Mouse (Mus musculus) layer of hippocampus, postnatal 10 days (tissue): ENCODE results near the gene Epha6. TPM values are rescaled to one million over a fixed set of nuclear protein-coding genes. Genes with fewer than 3 reads are reported as not detected.
"Not testable (repeated sequence)": the region's sequence is repeated elsewhere in the genome, so short reads cannot be mapped to it uniquely, and the experiment has no call there.

Source experiments
- DNase-seq, 2 experiments: peaks; one replicate each; pipeline ENCODE4 v3.0.0; 2021; ENCODE audit warnings: low spot score in 2 of 2
- total RNA-seq, 2 experiments: library from RNA; stranded (reverse); gene quantifications; 2 replicates each; pipeline ENCODE4 v1.2.3; 2021

The Epha6 gene
- total RNA-seq, 2 experiments from 2014 or later = 178 to 188 TPM

GRCm38 (mm10) chr16:60006857-60007568 lies 598.3 kb downstream of the Epha6 start:
- no peak for DNase-seq

- peak; percentile 15 to 26 for DNase-seq
Observed at GRCm38 (mm10) chr16:59969816-59970215, 635.5 kb downstream of the Epha6 start.

DNA sequence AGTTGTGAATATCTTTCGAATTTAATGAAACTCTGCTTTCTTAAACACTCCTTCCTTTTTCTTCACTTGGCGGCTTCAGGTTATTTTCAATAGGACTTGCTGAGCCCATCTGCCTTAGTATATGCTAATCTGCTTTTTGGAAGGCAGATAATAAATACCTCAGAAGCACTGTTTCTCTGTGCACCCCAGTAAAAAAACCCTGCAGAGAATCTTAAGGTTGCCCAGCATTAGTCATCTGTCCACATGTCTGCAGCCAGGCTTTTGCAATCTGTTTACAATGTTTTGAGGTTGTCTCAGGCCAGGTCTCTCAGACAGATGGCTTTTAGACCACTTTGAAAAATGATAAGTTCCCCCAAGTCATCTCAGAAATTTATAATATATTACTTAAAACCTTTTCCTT lies 649.6 kb downstream of the Epha6 start:
- DNase-seq = no peak

DNA sequence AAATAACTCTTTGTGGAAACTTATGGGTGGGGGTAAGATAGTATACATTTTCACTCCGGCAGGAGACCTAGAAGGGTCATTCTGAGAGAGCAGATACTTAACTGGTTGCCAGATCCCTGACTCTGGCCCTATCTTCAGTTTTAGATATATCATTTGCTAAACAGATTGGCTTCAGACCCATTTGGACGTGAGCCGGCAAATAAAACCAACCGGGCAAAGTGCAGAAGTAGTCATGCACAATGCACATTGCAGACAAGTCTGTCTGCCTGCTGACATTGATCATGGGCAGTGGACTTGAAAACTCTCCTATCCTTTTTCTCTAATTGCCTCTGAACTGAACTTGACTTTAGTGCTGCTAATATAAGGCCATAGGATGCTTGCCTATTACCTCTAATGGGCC lies 681.6 kb downstream of the Epha6 start:
- DNase-seq = no peak

DNA sequence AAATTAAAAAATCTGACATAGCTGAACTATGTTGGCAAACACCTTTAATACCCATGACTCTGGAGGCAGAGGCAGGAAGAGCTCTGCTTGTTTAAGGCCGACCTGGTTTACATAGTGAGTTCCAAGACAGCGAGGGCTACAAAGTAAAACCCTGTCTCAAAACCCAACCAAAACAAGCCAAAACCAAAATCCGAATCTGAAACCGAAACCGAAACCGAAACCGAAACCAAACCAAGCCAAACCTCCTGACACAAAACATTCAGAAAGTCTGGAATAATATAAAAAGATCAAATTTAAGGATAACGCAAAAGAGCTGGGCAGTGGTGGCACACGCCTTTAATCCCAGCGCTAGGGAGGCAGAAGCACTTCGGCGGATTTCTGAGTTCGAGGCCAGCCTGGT lies 725.3 kb downstream of the Epha6 start:
- no peak for DNase-seq

DNA sequence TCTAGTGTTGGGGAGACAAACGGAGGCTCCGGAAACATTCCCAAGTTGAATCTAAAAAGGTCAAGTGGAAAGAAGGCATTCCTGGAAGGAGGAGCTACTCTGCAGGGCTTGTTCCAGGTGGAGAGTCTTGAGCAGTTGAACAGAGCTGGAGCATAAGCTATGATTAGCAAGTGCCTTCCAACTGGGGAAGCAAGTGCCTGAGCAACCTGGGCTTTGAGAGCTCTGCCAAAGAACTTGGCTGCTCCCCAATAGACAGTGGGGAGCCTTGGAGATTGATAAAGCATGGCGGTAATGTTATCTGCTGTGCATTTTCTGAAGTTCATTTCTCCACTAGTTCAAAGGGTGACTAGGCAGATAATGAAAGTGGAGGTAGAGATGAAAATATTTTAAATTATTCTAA lies 733.5 kb downstream of the Epha6 start:
- no peak for DNase-seq

- DNase-seq = no peak
Observed at GRCm38 (mm10) chr16:59854160-59854717, 751.1 kb downstream of the Epha6 start.

- DNase-seq = no peak
Observed at GRCm38 (mm10) chr16:59852689-59853088, 752.6 kb downstream of the Epha6 start.

DNA sequence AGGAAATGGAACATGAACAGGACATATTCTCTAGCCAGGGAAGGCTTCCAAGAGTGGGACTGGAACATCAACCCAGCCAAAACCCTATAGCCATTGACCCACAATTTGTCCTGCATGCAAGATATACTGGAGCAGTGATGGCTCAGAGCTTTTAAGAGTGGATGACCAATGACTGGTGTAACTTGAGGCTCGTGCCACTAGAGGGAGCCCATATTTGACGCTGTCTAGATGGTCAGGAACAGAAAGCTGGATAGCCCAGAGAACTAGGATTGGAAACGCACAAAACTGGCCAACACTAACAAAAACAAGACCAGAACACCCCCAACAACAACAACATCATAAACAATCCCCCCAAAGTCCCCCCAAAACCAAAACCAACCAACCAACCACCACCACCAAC lies 758.8 kb downstream of the Epha6 start:
- peak; percentile 22 to 31 for DNase-seq

DNA sequence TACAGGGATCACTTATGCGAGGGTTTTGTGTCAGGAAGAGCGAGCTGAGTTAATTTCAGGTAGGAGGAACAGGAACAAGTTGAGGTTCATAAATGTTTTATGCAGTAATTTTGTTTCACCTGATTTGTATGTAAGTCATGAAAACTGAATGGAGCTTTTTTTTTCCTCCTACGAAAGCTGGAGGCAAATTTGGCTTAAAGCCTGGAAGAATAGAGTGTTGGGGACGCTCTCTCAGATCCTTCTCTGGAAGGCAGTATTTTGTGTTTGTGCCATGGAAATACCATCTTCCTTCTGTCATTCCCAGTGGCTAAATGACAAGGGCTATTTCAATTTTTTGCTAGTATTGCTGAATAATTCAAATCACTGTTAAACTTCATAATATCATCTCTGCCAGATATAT lies 768.6 kb downstream of the Epha6 start:
- no peak for DNase-seq

DNA sequence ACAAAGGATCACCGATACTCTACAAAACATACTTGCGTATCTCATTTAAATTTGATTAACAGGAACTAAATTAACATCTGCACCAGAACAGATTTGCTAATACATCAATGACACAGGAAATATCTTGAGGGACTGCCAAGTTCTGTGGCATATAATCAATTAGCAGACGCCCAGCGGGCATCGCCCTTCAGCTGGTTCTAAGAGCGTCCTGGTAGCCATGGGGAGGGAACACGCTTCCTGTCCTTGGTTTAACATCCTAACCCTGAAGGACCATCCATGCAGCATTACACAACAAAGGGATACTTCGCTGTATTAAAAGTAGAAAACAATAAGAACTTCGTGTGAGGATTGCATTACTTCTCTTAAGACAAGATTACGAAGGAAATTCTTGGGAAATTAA lies 769.0 kb downstream of the Epha6 start:
- DNase-seq = no peak

GRCm38 (mm10) chr16:59832468-59832867 lies 772.9 kb downstream of the Epha6 start:
- DNase-seq = no peak

GRCm38 (mm10) chr16:59829655-59830054 lies 775.7 kb downstream of the Epha6 start:
- DNase-seq = no peak

GRCm38 (mm10) chr16:59799790-59800189 lies 805.5 kb downstream of the Epha6 start:
- not testable (repeated sequence) for DNase-seq

DNA sequence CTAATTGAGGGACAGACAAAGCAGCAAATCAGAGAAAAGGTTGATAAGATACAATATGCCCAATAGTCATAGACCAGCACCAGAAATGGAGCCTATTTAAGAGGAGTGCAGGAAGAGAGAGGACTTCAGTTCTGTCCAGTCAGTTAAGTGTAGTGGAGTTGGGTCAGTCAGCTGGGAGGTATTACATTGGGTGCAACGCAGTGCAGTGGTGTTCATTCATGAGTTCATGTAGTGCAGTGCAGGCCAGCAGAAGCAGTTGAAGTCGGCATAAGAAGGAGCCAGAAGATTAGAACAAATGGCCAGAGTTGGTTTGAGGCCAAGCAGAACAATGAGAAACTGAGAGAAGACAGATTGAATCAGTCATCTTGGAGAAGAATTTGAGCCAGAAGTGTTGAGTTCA lies 833.0 kb downstream of the Epha6 start:
- DNase-seq = no peak

GRCm38 (mm10) chr16:59770421-59770820 lies 834.9 kb downstream of the Epha6 start:
- no peak for DNase-seq

DNA sequence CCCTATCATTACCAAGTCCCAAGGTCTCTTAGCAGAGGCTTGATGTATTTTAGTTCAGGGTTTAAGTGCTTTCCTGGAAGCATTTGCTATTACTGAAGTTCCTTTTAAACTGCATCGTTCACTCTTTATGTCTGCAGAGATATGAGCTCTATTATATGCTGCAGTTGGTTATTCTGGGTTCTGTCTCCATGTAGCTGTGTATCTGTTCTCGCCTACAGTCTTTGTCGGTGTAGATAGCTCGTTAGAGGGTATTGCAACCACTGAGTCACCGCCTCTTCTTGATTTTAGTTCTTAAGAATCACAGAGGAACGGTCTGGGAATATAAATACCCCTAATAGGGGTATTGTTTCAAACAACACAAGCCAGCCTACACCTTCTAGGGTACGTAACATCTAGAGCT lies 835.4 kb downstream of the Epha6 start:
- no peak for DNase-seq

GRCm38 (mm10) chr16:59760875-59761274 lies 844.5 kb downstream of the Epha6 start:
- no peak for DNase-seq

DNA sequence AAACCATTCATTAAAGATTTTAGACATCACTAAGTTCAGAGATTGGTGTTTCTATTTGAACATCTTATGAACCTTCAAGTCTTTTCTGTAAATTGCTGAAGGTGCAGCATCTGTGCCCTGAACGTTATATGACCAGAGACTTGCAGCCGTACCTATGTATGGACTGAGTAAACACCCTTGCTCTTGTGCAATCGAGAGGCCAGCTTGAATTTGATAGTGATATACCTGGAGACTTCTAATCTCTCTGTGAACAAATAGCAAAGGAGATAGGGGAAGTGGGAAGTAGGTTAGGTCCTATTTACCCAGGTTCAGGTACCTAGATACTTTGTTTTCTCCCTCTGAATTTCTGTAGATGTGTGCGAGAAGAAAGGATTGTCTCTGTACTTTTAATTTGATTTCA lies 854.4 kb downstream of the Epha6 start:
- DNase-seq = no peak

GRCm38 (mm10) chr16:59743669-59744068 lies 861.7 kb downstream of the Epha6 start:
- DNase-seq = no peak

- DNase-seq = no peak
Observed at GRCm38 (mm10) chr16:59715524-59715923, 889.8 kb downstream of the Epha6 start.

DNA sequence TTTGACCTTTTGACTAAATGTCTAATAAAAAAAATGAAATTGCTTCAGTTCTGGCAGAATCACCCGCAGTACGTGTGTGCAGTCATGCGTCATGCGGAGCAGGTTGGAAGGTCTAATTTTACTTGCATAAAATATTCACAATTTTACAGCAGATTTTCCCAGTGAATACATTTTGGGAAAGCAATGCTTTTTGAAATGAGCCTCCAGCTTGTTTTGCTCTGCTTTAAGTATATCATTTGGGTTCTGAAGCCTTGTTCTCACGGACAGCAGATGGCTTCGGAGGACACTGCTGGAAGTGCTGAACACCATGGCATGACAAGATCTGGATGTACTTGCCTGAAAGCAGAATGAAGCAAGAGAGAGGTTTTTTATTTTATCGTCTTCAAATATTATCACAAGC lies 912.1 kb downstream of the Epha6 start:
- DNase-seq = no peak

DNA sequence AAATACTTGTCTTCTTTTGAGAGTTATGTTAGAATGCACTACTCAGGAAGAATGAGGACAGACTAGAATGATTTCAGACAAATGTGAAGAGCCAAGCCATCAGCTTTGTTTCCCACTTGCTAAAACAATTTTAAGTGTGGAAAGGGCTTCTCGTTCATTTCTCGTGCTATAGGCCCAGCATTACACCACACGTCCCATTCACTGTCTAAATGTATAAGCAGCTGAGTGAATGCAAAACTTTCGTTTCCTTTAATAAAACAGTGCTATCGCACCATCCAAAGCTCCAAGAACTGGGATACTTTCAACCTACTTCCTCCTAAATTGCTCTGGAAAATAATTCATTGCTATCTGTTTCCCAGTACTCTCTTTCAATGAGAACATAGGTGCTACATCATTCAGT lies 916.2 kb downstream of the Epha6 start:
- no peak for DNase-seq
